Comparison of ENCODE assay signal across 20 mouse cellular contexts in genomic region chr2:102791641-102792040, GRCm38 (mm10).
"Had no signal": no experiment of that assay in that cellular context is flagged by ENCODE, and none has a peak within 500 bp of the region (broad histone marks: within the 10 kb centered on the region; RNA-seq: fewer than 3 reads in every experiment).

No protein-coding gene starts in this region.

- H3K27ac ChIP-seq: kidney, postnatal 0 days; layer of hippocampus, adult 2 months; liver, embryonic 13.5 days; midbrain, embryonic 12.5 days; midbrain, embryonic 15.5 days; neural tube, embryonic 12.5 days; neural tube, embryonic 15.5 days; stomach, postnatal 0 days had no signal

- H3K9ac ChIP-seq: liver, embryonic 13.5 days; midbrain, embryonic 12.5 days; midbrain, embryonic 15.5 days; neural tube, embryonic 12.5 days; neural tube, embryonic 15.5 days had no signal

- H3K36me3 ChIP-seq: liver, embryonic 13.5 days; midbrain, embryonic 12.5 days; midbrain, embryonic 15.5 days; neural tube, embryonic 12.5 days; neural tube, embryonic 15.5 days had no signal

- ATAC-seq: intestine, postnatal 0 days; midbrain, embryonic 15.5 days had no signal

- H3K27me3 ChIP-seq: liver, embryonic 13.5 days; midbrain, embryonic 12.5 days; midbrain, embryonic 15.5 days; neural tube, embryonic 12.5 days; neural tube, embryonic 15.5 days had no signal

- H3K4me2 ChIP-seq: liver, embryonic 13.5 days; midbrain, embryonic 12.5 days; midbrain, embryonic 15.5 days; neural tube, embryonic 12.5 days; neural tube, embryonic 15.5 days had no signal

- H3K4me1 ChIP-seq: liver, embryonic 13.5 days; megakaryocyte, embryonic 14.5 days; midbrain, embryonic 12.5 days; midbrain, embryonic 15.5 days; neural tube, embryonic 12.5 days; neural tube, embryonic 15.5 days had no signal

- H3K9me3 ChIP-seq: liver, embryonic 13.5 days; megakaryocyte, embryonic 14.5 days; midbrain, embryonic 12.5 days; midbrain, embryonic 15.5 days; neural tube, embryonic 12.5 days; neural tube, embryonic 15.5 days had no signal

- H3K4me3 ChIP-seq: layer of hippocampus, adult 2 months; liver, embryonic 13.5 days; megakaryocyte, embryonic 14.5 days; midbrain, embryonic 12.5 days; midbrain, embryonic 15.5 days; neural tube, embryonic 12.5 days; neural tube, embryonic 15.5 days had no signal

- DNase-seq: kidney, adult 2 months; kidney, postnatal 25 days; layer of hippocampus, adult 9-11 months; liver, embryonic 13.5 days; lung, adult 2 months; lung, postnatal 14 days; lung, postnatal 4 days; right cerebral cortex, adult 18-20 months; right cerebral cortex, postnatal 14 days; right cerebral cortex, postnatal 4 days; thymus, postnatal 36 days had no signal
